Mouse (Mus musculus): ENCODE results near the gene Atg13.

DNA sequence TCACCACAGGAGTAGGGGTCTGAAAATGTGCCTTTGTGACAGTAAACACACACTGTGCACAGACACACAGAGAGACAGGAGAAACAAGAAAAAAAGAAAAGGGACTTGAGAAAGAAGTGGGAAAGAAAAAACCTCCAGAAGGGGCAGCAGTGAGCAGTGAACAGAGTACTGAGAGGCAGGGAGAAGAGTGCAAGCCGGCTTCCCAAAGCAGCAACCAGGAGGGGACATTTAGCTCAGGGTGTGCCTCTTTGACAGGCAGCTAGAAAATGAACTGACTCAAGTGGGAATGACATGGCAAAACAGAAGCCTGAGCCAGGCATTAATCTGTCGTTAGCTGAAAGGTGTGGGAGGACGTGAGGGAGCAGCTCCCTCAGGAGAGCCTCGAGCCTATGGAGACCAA lies 27.5 kb downstream of the Atg13 start:
- no peak for TF ChIP-seq FLI1 (IDR thresholded peaks at IDR 0.05; ENCODE audit: low read length)
- no peak for TF ChIP-seq GATA1 (IDR thresholded peaks at IDR 0.05; ENCODE audit: borderline replicate concordance, low read length)
